Mouse (Mus musculus) liver, embryonic 11.5 days (tissue): Measurements from ENCODE around the gene Shisa7. TPM values are rescaled to one million over a fixed set of nuclear protein-coding genes. Genes with fewer than 3 reads are reported as not detected.

Source experiments
- polyA plus RNA-seq: library from polyadenylated mRNA; unstranded; fragments of >200 nt; fragmentation: Nextera tagmentation; extraction: Ambion mirVana; gene quantifications from 2 replicates; pipeline ENCODE4 v1.2.1, GENCODE M21; 2014

Shisa7 gene
- polyA plus RNA-seq, 1 experiment from 2014 or later = 0.11 TPM

Other genes with a start within 250 kb of the Shisa7 start
- not detected in 2 replicates for gene Ptprh, start 240.7 kb downstream of the Shisa7 start, polyA plus RNA-seq
- 12.9 and 18.0 TPM in 2 replicates for gene Tmem86b, start 213.3 kb downstream of the Shisa7 start, polyA plus RNA-seq
- gene Ppp6r1, start 185.7 kb downstream of the Shisa7 start, polyA plus RNA-seq = 5.6 and 6.6 TPM in 2 replicates
- 132 and 137 TPM in 2 replicates for gene Hspbp1, start 159.6 kb downstream of the Shisa7 start, polyA plus RNA-seq
- gene Brsk1, start 154.1 kb downstream of the Shisa7 start, polyA plus RNA-seq = 0.66 and 1.0 TPM in 2 replicates
- gene Tmem150b, start 119.4 kb downstream of the Shisa7 start, polyA plus RNA-seq = 0.16 TPM in 1 of 2 replicates, not detected in the other
- 88.8 and 97.1 TPM in 2 replicates for gene Kmt5c, start 104.6 kb downstream of the Shisa7 start, polyA plus RNA-seq
- 111 and 116 TPM in 2 replicates for gene Cox6b2, start 91.6 kb downstream of the Shisa7 start, polyA plus RNA-seq
- gene Fam71e2, start 73.4 kb downstream of the Shisa7 start, polyA plus RNA-seq = not detected in 2 replicates
- 0.12 TPM in 1 of 2 replicates, not detected in the other for gene Il11, start 61.8 kb downstream of the Shisa7 start, polyA plus RNA-seq
- gene Tmem190, start 61.8 kb downstream of the Shisa7 start, polyA plus RNA-seq = 0.86 TPM in 1 of 2 replicates, not detected in the other
- 12.2 and 12.4 TPM in 2 replicates for gene Tmem238, start 55.0 kb downstream of the Shisa7 start, polyA plus RNA-seq
- 218 and 238 TPM in 2 replicates for gene Rpl28, start 51.8 kb downstream of the Shisa7 start, polyA plus RNA-seq
- 367 and 402 TPM in 2 replicates for gene Ube2s, start 32.1 kb downstream of the Shisa7 start, polyA plus RNA-seq
- 5.2 and 5.3 TPM in 2 replicates for gene Isoc2b, start 25.6 kb upstream of the Shisa7 start, polyA plus RNA-seq
- 1.3 and 1.4 TPM in 2 replicates for gene Isoc2a, start 32.5 kb upstream of the Shisa7 start, polyA plus RNA-seq
- 0.22 TPM in 1 of 2 replicates, not detected in the other for gene Gm36210, start 61.8 kb upstream of the Shisa7 start, polyA plus RNA-seq
- 3.3 and 3.5 TPM in 2 replicates for gene Zfp628, start 70.5 kb upstream of the Shisa7 start, polyA plus RNA-seq
- 1.4 and 1.5 TPM in 2 replicates for gene Nat14, start 77.3 kb upstream of the Shisa7 start, polyA plus RNA-seq
- gene Ssc5d, start 81.1 kb upstream of the Shisa7 start, polyA plus RNA-seq = 0.70 and 0.82 TPM in 2 replicates
- 0.22 TPM in 1 of 2 replicates, not detected in the other for gene Sbk2, start 119.7 kb upstream of the Shisa7 start, polyA plus RNA-seq
- gene Sbk3, start 126.5 kb upstream of the Shisa7 start, polyA plus RNA-seq = not detected in 2 replicates
- 13.7 and 16.8 TPM in 2 replicates for gene Zfp579, start 151.5 kb upstream of the Shisa7 start, polyA plus RNA-seq
- 13.9 and 14.0 TPM in 2 replicates for gene Zfp524, start 169.7 kb upstream of the Shisa7 start, polyA plus RNA-seq
- gene Fiz1, start 170.0 kb upstream of the Shisa7 start, polyA plus RNA-seq = 37.1 and 40.8 TPM in 2 replicates
- gene Gm44973, start 170.8 kb upstream of the Shisa7 start, polyA plus RNA-seq = 1.8 and 3.3 TPM in 2 replicates
- gene Zfp865, start 175.7 kb upstream of the Shisa7 start, polyA plus RNA-seq = 3.5 and 4.5 TPM in 2 replicates
- gene Ccdc106, start 175.9 kb upstream of the Shisa7 start, polyA plus RNA-seq = 4.1 and 5.2 TPM in 2 replicates
- gene 4632433K11Rik, start 189.4 kb upstream of the Shisa7 start, polyA plus RNA-seq = 0.22 TPM in 1 of 2 replicates, not detected in the other
- gene Zfp784, start 193.8 kb upstream of the Shisa7 start, polyA plus RNA-seq = 2.4 and 2.6 TPM in 2 replicates
- gene Zfp580, start 206.8 kb upstream of the Shisa7 start, polyA plus RNA-seq = 11.5 and 14.1 TPM in 2 replicates
- gene U2af2, start 217.4 kb upstream of the Shisa7 start, polyA plus RNA-seq = 169 TPM in 2 replicates
- gene Epn1, start 235.5 kb upstream of the Shisa7 start, polyA plus RNA-seq = 82.9 and 88.9 TPM in 2 replicates